Mouse (Mus musculus) cerebellum, adult 9-10 months (tissue): Measurements from ENCODE around the gene Ddx17.

Experiments used
- DNase-seq: peaks from one replicate; pipeline ENCODE4 v3.0.0; 2022

Ddx17 gene

DNA sequence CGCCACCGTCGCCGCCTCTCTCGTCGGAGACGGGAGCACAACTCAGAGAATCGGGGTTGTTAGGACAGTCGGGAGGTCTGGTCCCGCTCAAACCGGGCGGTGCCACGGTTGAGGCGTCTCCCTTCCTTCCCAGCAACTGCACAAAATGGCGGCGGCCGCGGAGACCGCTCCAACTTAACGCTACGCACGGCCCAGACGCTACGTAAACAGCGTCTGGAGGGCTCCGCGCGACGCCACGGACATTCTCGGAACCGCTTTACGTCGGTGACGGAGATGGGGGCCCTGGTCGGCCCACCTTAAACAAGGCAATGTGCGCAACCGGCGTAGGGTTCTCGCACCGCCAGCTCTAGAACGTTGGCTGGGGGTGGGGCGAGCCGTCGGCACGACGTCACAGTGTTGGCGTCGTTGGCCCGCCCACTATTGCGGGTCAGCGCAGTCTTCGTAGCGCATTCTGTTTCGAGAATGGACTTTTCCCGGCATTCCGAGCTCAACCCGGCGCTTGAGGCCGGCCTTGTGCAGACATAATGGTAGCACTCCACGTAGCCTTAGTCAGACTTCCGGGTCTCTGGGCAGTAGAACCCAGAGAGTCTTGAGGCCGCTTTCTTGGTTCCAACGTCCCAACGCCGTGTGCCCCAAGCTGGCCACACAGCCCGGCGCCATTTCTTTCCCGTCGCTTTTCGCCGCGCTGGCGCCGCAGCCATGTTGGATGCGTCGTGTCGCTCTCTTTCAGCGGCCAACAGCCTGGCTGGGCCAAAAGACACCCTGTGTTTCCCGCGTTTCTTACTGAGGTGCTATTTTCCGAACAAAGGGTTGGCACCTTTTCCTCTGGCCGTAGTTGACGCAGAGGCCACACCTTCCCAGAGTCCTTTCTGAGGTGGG is at the start of gene Ddx17:
TSS of gene Ddx17 (minus strand) at position 332 of the 879 bp plus-strand sequence.
- DNase-seq = peak; percentile 98

DNA sequence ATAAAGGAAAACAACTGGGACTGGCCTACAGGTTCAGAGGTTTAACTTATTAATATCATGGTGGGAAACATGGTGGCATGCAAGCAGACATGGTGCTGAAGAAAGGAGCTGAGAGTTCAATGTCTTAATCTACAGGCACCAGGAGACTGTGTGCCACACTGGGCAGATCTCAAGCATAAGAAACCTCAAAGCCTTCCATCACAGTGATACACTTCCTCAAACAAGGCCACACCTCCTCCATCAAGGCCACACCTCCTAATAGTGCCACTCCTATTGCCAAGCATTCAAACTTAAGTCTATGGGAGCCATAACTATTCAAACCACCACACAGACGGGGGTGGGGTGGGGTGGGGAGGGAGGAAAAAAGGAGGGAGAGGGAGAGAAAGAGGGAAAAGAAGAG is 35.0 kb upstream of the Ddx17 start:
- no peak for DNase-seq

DNA sequence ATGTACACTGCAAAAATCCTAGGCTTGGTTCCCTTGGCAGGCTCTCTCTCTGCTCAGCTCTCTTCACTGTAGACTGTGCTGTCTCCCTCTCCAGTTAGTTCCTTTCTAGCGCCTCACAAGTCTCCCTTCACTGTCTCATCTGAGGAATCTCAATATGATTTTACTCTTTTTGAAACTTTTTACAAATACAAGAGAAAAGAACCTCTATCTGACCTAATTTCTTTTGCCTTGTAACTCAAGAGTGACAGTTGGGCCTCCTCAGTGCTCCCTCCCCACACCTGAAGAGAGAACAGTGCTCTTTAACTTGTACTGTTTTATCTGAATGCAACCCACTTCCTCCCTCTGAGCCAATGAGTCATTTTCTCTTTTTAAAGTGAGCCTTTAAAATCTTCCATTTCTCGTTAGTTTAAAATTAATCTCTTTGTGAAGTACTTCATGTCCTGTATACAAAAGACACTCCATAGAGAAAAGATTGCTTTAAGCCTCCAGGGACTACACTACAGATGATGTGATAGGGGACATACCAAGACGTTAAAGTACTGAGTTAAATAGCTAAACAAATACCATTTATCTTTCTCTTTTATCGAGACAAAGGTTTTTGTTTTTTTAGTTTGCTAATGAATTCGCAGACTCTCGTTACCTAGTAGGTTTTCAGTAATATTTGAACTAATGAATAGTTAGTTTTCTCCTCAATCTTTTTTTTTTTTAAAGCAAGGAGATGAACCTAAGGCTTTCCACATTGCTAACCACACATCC is 31.3 kb upstream of the Ddx17 start:
- no peak for DNase-seq

DNA sequence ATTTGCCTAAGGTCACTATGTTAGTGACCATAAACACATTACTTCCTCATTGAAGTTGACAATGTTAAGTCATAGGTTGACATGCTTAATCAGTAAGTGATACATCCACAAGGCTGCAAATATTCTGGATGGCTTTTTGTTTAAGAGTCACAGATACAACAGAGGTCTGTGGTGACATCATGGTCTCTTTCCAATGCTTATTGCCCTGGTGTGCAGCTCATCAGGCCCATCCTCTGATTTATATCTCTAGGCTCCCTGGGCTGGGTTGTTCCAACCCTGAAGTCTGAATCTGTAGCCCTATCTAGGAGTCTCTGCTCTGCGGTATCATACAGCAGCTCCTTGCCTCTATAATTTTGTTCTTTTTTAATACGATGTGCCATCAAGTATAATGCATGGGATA is 30.4 kb upstream of the Ddx17 start:
- DNase-seq = no peak

DNA sequence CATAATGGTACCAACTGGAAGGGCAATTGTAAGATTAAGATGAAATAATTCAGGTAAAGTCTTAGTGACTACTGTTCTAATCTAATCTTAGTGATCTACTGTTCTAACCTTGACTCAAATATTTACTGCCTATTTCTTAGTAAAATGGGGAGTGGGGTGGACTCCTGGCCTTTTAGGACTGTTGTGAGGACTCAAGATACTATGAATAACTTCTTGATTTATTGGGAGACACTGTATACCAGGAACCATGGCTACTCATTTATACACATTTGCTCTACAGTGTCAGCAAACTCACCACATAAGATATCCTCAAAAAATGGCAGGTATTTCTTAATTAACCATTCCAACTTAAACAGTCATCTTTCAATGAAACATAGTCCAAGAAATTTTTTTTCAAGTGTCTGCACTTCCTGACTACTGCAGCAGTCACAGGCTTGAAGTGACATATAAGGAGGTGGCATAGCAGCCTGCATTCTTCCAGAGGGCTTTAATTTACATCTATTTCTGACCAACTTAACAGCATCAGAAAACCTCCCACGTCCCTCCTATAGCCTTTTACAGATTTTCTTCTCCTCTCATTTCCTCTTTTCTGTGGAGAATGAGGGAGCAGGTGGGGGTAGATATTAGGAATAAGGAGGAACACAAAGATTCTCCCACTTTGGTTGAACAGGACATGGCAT is 29.1 kb upstream of the Ddx17 start:
- DNase-seq = no peak

DNA sequence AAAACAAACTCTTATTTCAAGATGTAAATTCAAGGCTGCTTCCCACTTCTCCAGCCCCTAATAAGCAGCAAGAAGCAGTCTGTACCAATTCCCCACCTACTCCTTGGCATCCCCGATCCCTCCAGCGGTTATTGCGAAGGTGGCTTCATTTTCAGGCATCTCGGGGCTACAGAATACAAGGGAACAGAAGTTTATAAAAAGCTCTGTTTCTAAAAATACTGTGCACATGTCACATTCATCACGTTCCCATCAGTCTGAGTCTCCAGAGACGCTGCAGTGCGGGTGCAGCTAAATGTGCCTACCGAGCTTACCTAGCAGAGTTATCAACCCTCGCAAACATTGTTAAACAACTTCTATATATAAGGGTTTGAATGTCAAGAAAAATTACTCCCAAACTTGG is 15.9 kb upstream of the Ddx17 start:
- no peak for DNase-seq

DNA sequence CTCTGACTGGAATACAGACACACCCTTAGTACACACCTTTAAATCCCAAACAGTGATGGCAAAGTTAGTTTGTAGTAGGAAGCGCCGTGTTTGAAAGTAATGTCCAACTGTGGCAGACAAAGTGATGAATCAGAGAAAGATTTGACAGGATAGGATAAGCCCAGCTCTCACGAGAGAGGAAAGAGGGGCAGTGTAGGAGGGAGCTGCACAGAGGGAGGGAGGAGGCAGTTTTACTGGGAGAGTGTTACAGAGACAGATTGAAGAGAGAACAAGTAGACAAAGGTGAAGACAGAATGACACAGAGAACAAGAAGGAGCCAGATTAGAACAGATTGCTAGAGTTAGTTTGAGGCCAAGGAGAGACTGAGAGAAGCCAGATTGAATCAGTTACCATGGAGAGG is 13.1 kb upstream of the Ddx17 start:
- DNase-seq = no peak

DNA sequence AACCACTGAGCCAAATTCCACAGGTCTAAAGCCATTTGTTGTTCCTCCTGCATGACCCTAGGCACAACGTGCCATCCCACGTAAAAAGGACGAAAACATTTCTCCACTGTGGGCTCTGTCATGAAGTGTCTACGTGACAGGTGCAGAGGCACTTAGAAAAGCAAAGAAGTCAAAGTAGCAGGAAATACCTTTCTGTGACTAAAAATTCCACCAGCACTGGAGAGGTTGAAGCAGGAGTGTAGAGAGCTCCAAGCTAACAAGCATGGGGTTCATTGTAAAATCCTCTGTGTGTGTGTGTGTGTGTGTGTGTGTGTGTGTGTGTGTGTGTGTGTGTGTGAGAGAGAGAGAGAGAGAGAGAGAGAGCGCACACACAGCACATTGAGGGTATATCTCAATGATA is 6.0 kb upstream of the Ddx17 start:
- no peak for DNase-seq

DNA sequence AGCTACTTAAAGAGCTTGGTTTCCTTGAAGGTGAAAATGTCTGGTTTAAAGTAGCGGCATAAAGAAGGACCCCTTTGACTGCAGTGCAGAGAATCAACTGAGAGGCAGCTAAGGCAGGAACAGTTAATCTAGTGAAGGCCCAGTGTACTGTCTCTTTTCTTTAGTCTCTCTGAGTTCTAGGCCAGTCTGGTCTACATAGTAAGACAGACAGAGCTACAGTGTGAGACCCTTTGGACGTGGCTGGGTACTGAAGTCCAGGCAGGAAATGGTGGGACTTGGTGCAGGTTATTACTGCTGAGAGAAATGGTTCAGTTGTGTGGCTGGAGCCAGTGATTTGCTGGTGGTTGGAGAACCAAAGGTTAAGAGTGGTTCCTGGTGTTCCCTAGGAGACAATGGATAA is 1.7 kb upstream of the Ddx17 start:
- DNase-seq = no peak

DNA sequence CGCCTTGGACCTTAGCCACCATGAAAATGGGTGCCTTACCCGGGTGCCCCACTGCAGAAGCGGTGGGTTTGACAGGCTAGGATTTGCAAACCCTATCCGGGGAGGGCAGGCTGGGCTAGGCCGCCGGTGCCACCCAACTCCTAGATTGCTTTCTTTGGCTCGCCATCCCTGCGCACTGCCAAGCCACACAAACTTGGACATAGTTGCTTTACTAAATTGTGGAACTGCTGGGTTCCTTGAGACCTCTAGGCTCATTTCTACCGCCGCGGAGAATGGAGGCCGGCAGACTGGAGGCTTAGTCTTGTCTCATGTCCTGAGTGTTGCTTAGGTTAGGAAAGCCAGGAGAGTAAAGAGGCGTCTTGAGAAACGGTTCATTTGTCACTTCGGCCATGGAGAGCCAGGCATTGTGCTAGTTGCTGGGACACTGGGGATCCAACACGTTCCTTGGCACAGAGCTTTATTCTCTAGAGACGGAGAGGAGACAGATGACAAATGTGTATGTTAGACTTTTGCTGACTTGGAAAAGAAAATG is 814 bp upstream of the Ddx17 start:
- DNase-seq = no peak

DNA sequence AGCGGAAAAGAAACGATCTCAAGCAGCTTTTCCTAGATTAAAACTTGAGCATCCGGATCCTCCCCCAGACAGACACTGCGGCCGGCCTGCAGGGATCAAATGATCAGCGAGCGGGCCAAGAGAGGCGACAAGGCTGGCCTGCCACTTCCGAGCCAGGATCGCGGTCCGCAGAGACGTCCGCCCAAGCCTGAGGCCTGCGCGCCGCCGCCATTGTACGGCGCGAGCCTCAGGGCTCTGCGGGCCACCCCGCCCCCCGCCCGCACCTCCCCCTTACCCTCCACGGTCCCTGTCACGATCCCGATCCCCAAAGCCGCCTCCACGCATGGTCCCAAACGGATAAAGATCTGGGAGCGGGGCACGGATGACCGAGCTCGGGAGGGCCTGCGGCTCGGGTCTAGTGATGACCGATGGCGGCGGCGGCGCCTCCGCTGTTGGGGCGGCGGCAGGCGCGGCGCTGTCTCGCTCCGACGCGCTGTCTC is 581 bp downstream of the Ddx17 start:
- peak; percentile 59 for DNase-seq

DNA sequence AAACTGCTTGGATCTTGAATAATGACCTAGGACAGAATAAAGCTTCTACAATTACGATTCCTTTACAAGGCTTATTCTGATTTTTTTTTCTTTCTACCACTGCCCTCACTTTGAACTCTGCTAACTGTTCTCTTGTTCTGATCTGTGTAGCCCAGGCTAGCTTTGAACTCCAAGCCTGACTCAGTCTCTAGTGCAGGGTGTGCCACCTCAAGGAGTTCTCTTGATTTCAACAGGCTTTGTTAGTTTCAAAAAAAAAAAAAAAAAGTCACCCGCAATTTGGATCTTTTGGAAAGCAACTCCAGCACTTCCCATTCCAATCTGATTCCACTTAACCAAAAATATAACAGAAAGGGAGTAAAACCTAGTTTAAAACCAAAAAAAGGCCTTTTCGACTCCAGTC is 1.0 kb downstream of the Ddx17 start:
- DNase-seq = no peak

DNA sequence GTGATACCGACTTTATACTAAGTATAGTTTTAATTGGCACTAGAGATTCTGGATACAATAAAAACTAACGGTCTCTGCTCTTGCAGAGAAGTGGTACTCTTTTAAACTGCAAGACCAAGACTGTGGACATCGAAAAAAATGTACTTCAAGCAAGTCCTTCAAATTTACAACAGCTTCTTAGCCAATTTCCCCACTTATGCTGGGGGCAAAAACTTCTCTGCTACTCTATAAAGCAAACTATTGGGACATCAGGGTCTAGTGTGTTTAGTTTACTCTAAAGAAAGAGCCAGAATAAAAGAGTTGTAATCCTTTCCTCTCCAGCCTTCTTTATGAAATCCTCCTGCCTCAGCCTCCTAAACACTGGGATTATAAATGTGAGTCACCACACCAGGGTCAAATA is 2.6 kb downstream of the Ddx17 start:
- DNase-seq = no peak

DNA sequence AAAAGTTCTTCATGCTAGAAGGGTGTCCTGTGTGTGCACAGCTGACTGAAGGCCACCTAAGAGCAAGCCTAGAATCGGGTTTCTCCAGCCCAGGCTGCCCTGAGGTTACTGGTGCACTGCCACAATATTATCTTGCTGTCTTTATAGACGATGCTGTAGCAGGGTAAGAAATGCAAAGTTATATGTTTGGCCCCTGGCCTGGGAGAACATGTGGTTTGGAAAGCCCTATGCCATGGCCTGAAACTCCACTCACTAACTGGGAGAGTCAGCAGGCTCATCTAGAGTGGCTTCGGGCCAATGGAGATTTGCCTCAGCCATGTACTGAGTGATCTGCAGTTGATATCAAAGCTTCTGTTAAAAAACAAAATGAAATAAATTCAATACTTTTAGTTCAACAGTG is 12.7 kb downstream of the Ddx17 start:
- no peak for DNase-seq

DNA sequence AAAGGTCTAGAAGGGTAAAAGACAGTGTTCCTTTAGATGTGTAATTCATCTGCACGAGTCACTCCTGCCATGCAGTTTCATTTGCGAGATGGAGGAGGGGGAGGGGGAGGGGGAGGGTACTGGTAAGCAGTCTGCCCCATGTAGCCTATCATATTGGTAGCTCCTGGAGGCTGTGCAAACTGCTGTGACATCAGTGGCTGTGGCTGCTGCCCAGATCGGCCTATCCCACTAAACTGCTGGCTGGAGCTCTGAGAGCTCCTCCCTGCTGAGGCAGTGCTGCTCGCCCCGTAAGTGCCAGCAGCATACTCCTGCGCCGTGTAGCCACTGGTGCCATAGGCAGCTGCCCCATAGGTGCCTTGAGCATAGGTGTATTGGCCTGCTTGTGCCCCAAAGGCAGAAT is 16.6 kb downstream of the Ddx17 start:
- no peak for DNase-seq

DNA sequence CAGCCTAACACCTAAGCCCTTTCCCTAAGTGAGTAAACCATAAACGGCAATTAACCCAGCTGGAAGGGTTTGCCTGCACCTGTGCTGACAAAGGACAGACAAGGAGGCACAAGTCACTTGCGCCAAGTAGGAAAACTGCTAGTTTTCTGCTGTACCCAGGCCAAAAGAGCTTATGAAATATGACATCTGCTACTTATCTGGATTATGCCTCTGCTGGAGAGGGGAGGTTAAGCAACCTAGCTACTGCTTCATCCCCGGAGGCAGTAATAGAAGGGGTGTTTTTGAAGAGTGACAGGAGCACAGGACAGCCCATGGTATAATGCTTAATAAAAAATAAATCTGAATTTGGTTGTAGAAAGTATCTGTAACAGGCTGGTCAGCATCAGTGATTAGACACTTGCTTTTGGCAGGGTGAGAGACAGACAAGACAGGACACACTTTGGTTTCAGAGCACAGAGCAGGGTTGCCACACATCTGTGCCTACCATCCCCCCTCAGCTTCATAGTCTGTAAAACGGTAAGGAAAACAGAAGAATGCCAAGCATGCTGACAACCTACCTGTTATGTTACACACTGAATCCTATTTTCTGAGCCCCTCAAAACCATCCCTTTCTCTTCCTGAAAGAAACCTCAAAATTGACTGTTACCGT is 18.4 kb downstream of the Ddx17 start:
- DNase-seq = no peak

DNA sequence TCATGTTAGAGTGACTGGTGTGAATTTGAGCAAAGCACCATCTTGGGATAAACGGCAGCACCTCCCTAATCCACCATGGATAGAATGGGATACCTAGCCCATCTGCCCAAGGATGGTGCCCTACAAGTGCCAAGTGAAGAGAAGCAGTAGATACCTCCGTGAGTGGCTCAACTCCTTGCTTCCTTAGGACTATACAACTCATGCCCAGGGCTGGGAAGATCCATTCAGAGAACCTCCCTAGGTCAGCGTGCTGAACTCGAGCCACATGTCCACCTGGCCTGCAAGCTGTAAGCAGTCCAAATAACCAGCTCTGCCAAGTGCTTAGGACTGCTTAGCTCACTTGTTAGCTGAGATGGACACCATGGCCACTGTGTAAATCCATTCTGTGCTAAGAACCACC is 19.3 kb downstream of the Ddx17 start:
- peak; percentile 77 for DNase-seq

DNA sequence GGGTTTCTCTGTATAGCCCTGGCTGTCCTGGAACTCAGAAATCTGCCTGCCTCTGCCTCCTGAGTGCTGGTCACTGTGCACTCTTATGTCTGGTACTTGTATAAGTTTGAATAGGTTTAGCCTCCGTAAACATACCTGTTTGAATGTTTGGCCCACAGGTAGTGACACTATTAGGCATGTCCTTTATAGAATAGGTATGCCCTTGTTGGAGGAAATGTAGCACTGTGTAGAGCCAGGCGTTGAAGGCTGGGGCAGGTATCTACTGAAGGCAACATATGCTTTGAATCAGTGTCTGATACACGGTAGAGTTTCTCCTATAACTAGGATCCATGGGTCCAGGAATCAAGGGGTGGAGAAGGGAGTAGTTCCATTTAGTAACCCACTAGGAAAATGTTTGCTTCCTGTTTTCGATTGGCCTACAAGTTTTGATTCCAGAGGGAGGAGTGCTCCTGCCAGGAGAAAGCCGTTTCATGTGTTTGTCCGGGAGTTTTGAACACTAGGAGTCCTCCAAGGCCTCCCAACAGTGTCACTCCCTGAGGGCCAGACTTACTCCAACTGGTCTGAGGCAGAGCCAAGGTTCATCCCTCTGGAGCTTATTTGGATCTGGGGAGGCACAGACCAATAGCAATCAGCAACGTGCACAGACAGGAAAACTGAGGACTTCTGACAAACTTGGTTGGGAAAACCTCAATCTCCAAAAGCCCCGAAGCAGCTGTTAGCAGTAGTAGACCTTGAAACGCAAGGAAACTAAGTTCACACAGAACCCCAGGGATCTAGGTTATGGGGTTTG is 20.4 kb downstream of the Ddx17 start:
- DNase-seq = no peak

DNA sequence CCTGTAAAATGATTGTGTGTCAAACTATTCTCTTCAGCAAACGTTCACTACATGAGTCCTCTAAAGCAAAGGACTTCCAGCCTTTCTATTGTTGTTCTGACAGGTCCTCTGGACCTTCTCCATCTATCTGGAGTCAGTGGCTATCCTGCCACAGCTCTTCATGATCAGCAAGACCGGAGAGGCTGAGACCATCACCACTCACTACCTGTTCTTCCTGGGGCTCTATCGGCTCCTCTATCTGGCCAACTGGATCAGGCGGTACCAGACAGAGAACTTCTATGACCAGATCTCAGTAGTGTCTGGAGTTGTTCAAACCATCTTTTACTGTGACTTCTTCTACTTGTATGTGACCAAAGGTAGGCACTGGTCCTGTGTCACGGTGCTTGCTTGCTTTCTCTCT is 21.0 kb downstream of the Ddx17 start:
- no peak for DNase-seq

DNA sequence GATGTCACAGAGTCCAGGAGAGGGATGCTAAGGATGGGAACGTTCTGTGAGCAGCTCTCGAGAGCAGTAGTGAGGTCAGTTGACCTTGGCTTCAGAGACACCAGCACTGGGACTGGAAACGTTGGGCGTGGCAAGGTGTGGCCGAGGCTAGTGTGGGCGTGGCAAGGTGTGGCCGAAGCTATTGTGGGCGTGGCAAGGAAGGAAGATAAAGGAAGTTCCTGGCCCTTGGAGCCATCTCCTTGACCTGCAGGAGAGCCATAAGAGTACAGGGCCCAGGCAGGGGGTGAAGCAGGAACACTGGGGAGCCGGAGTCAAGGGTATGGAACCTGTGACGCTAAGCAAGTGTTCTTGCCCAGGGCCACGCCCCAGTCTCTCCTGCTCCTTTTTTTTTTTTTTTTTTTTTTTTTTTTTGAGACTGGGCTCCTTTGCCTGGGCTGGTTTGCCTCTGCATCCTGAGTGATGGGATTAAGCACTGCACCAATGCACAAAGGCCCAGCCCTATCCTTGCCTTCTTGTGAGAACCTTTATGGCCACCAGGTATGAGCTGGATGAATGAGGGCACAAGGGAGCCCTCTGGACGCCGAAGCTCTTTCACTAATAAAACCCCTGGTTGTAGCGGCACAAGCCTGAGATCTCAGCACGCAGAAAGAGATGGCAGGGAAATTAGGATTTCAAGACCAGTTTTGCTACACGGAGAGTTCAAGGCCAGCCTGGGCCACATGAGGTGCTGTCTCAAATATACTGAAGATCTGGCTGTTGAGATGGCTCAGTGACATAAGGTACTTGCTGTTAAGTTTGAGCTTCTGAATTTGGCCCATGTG is 26.9 kb downstream of the Ddx17 start:
- no peak for DNase-seq

DNA sequence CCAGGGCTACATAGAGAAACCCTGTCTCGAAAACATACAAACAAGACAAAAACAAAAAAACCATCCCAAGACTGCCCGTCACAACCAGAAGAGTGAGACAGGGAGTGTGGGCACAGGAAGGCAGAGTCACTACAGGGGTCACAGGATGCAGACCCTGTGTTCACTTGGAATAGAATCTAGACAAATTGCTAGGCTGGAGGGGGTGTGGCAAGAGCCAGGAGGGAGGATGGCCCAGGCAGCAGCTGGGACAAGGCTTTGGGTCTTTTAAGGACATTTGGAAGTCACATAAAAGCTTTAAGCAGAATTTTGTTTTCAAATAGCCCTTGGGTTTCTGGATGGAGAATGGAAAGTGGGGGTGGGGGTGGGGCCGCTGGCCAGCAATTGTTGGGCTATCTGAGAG is 28.0 kb downstream of the Ddx17 start:
- DNase-seq = no peak
